Mouse (Mus musculus) lung, postnatal 0 days (tissue): ENCODE measurements at regions not wholly inside any gene's neighbourhood (a gene's known extent, or its start where the extent isn't known, plus 50 kb on each side); places are given as distances from the start of the nearest gene placed in this dataset.

Source experiments
- CTCF ChIP-seq: IDR thresholded peaks from 2 replicates; pipeline ENCODE4 v1.5.1; 2016; ENCODE audit warnings: antibody characterized with exemption, mild to moderate bottlenecking
- EP300 ChIP-seq: IDR thresholded peaks from 2 replicates; pipeline ENCODE4 v1.6.1; 2016; ENCODE audit warnings: antibody characterized with exemption, mild to moderate bottlenecking, control low read depth

DNA sequence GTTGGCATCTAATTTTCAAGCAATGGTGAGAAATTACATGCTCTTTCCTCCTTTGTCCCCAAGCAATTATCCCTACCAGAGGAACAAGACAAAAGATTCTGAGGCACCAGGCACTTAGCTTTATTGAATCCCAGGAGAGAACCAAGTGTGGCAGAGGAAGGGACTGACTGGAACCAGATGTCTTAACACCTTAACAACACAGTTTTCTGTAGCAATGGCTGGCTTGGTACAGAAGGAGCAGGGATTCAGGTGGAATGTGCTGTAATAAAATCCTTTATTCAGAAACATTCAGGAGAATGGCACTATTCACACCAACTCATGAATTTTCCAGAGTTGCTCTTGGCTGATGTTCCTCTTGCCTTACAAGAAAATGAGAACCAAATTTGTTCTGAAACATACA is 315.3 kb upstream of the Tyrp1 start:
- TF ChIP-seq CTCF (no peak), EP300 (no peak)
